Mouse (Mus musculus) cerebellum, adult 2 months (tissue): ENCODE data around the gene Sspn.

Experiments
- CTCF ChIP-seq: fragments of 200-500 bp; IDR thresholded peaks from 2 replicates; pipeline ENCODE4 v1.5.1; 2011; ENCODE audit warnings: low read depth, mild to moderate bottlenecking, control low read depth, low read length, moderate library complexity, borderline replicate concordance; ENCODE audit not compliant: insufficient read depth
- POLR2A ChIP-seq: fragments of 200-500 bp; IDR thresholded peaks from 2 replicates; pipeline ENCODE4 v1.6.1; 2011; ENCODE audit warnings: low read length, control low read depth, borderline replicate concordance; ENCODE audit not compliant: insufficient read depth

- TF ChIP-seq POLR2A (no peak), CTCF (no peak)
Measured at GRCm38 (mm10) chr6:145935912-145936311, 4.5 kb downstream of the Sspn start.
